Mouse (Mus musculus): ENCODE data around the gene Mycn. TPM values are rescaled to one million over a fixed set of nuclear protein-coding genes. Genes with fewer than 3 reads are reported as not detected.

Gene Mycn
- polyA plus RNA-seq, 1 experiment from 2014 or later: 25.2 TPM

DNA sequence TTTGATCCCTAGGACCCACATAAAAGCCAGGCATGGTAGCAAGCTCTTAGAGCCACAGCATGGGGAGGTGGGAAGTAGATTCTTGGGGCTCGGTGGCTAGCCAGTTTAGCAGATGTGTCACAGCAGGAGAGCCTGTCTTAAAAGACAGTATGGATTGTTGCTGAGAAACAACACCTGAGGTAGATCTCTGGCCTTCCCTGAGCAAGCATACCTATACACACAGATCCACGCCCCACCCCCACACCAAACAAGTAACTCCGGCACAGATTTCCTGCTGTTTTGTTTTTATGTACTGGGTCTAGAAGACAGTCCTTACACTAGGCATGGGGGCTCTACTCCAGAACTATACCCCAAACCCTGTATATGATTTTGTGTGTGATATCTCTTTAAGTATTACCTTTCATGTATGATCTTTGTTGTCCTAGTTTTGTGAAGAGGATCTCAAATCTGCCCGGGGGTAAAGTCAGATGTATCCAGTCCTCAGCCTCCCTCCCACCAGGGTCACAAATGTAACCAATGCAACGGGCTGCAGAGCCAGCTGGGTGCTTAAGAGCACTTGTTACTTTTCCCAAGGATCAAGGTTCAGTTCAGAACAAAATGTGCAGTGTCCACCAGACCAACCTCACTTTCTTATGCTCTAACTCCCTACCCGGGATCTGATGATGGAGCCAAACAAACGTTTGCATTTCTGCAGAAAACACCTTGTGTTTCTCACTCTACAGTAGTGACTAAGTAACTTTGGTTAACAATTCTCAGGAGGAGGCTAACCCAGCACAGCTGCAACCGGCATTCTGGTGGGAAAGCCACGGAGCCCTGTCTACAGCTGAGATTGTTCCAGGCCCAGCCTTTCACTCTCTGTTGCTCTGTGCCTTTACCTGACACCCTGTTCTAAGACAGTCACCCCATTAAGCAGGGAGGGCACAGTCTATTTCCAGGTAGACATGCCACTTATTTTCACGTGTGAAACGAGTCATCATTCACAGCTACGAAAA lies 21.3 kb downstream of the Mycn start:
- Histone ChIP-seq H3K27me3 (no peaks in the 10 kb centered on the region), H3K4me2 (no peak overlapping the region), H3K4me3 (no peak overlapping the region), H3K9me3 (no peaks in the 10 kb centered on the region), H3K36me3 (no peaks in the 10 kb centered on the region), H3K4me1 (peaks cover 11% of the 10 kb centered on the region), H3K27ac (no peak overlapping the region), H3K9ac (no peak overlapping the region)
- WGBS: 22% methylated on average over 12 of the region's 12 CpGs
- no peak for ATAC-seq (ENCODE audit: insufficient number of reproducible peaks, low FRiP score, low TSS enrichment, low read depth)

DNA sequence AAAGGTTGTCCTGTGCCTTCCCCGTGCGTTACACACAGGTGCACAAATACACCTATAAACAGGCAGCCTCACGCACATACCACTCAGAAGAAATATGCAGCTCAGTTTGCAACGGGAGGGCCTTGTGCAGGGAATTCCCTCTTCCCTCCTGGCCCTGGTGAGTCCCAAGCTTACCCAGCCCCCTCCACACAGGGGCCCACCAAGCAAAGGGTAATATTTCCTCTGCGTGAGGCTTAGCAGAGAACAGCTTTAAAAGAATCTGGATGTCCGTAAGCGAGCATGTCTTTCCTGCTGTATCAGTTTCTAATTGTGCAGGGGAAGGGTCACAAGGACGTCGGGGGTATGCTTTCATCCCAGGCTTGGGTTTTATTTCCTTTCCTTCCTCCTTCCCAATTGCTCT lies 25.4 kb downstream of the Mycn start:
- H3K9ac ChIP-seq: no peak overlapping the region
- no peak overlapping the region for H3K4me3 ChIP-seq
- no peaks in the 10 kb centered on the region for H3K27me3 ChIP-seq
- no peak for ATAC-seq (ENCODE audit: insufficient number of reproducible peaks, low FRiP score, low TSS enrichment, low read depth)
- no peaks in the 10 kb centered on the region for H3K9me3 ChIP-seq
- H3K4me2 ChIP-seq: no peak overlapping the region
- 15% methylated on average over 9 of the region's 9 CpGs for WGBS
- H3K36me3 ChIP-seq: no peaks in the 10 kb centered on the region
- H3K4me1 ChIP-seq: peaks cover 16% of the 10 kb centered on the region
- no peak overlapping the region for H3K27ac ChIP-seq

- no peak overlapping the region for H3K27ac ChIP-seq
- peaks cover 5% of the 10 kb centered on the region; the same call in 1 of the 2 replicates for H3K4me1 ChIP-seq
- no peak overlapping the region for H3K9ac ChIP-seq
- no peak overlapping the region for H3K4me3 ChIP-seq
- no peak overlapping the region for H3K4me2 ChIP-seq
- no peak for ATAC-seq (ENCODE audit: insufficient number of reproducible peaks, low FRiP score, low TSS enrichment, low read depth)
- H3K36me3 ChIP-seq: no peaks in the 10 kb centered on the region
- no peaks in the 10 kb centered on the region for H3K27me3 ChIP-seq
- no peaks in the 10 kb centered on the region for H3K9me3 ChIP-seq
- WGBS: 70% methylated on average over 11 of the region's 11 CpGs
Observed at GRCm38 (mm10) chr12:12910356-12910979, 31.2 kb downstream of the Mycn start.

DNA sequence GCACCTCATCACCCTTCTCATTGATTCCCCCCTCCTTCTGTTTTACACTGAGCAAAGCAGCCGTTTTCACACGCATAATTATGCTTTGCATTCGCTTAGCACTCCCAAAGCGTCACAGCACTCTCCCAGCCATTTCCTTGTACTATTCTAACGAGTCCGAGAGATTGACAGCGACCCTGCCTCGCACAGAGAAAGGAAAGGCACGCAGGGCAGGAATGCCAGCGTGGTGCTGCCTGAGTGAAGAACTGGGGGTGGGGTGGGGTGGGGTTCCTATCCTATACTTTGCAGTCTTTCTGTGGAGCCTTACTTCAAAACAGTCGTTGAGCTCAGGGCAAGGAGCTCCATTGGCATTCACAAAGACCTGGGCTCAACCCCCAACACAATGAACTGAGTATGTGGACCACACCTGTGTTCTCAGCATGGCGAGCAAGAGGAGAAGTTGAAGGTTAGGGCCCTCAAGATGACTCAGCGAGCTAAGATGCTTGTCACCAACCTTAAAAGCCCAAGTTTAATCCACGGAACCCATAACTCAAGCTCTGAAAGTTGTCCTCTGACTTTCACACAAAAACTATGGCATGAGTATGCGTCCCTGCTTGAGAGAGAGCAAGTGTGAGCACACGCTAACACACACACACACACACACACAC lies 32.0 kb downstream of the Mycn start:
- Histone ChIP-seq H3K4me1 (peaks cover 7% of the 10 kb centered on the region), H3K27ac (no peak overlapping the region), H3K9me3 (no peaks in the 10 kb centered on the region), H3K36me3 (no peaks in the 10 kb centered on the region), H3K4me3 (no peak overlapping the region), H3K9ac (no peak overlapping the region), H3K27me3 (no peaks in the 10 kb centered on the region), H3K4me2 (no peak overlapping the region)
- no peak for ATAC-seq (ENCODE audit: insufficient number of reproducible peaks, low FRiP score, low TSS enrichment, low read depth)
- 62% methylated on average over 16 of the region's 16 CpGs for WGBS

GRCm38 (mm10) chr12:12906771-12907170 lies 34.9 kb downstream of the Mycn start:
- no peak for ATAC-seq (ENCODE audit: insufficient number of reproducible peaks, low FRiP score, low TSS enrichment, low read depth)
- no peak overlapping the region for H3K4me3 ChIP-seq
- WGBS: 24% methylated on average over 6 of the region's 6 CpGs

GRCm38 (mm10) chr12:12906321-12906720 lies 35.4 kb downstream of the Mycn start:
- H3K27me3 ChIP-seq: no peaks in the 10 kb centered on the region
- no peaks in the 10 kb centered on the region for H3K36me3 ChIP-seq
- no peak overlapping the region for H3K9ac ChIP-seq
- 44% methylated on average over 8 of the region's 8 CpGs for WGBS
- H3K27ac ChIP-seq: no peak overlapping the region
- H3K9me3 ChIP-seq: no peaks in the 10 kb centered on the region
- no peak for ATAC-seq (ENCODE audit: insufficient number of reproducible peaks, low FRiP score, low TSS enrichment, low read depth)
- peaks cover 13% of the 10 kb centered on the region for H3K4me1 ChIP-seq
- no peak overlapping the region for H3K4me3 ChIP-seq
- H3K4me2 ChIP-seq: no peak overlapping the region

More at GRCm38 (mm10) chr12:12906771-12907170, 34.9 kb downstream of the Mycn start:
- Histone ChIP-seq H3K4me1 (peaks cover 13% of the 10 kb centered on the region), H3K27me3 (no peaks in the 10 kb centered on the region), H3K9ac (no peak overlapping the region), H3K4me2 (no peak overlapping the region), H3K36me3 (no peaks in the 10 kb centered on the region), H3K27ac (no peak overlapping the region), H3K9me3 (no peaks in the 10 kb centered on the region)

DNA sequence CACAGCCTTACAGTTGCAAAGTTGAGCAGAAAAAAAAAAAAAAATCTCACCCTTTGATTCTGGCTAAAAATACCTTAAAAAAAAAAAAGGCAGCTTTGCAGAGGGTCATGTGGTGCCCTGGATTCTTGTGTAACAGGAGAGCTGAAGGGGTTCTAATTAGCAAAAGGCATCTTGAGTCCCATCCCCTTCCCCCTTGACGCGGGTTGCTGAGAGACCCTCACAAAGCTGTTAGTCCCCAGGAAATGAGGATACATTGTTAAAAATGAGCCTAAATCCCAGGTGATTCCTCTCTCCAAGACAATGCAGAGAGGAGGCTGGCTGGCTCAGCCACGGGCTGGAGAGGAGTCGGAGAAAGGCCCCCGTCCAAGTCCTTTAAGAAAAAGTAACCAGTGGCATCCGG lies 36.6 kb downstream of the Mycn start:
- Histone ChIP-seq H3K4me1 (peaks cover 13% of the 10 kb centered on the region), H3K36me3 (no peaks in the 10 kb centered on the region), H3K9me3 (no peaks in the 10 kb centered on the region), H3K4me3 (no peak overlapping the region), H3K27me3 (no peaks in the 10 kb centered on the region), H3K4me2 (no peak overlapping the region), H3K27ac (no peak overlapping the region), H3K9ac (no peak overlapping the region)
- no peak for ATAC-seq (ENCODE audit: insufficient number of reproducible peaks, low FRiP score, low TSS enrichment, low read depth)
- 46% methylated on average over 6 of the region's 6 CpGs for WGBS

GRCm38 (mm10) chr12:12904512-12904953 lies 37.2 kb downstream of the Mycn start:
- H3K27me3 ChIP-seq: no peaks in the 10 kb centered on the region
- peak overlapping the region; percentile 59 for H3K4me2 ChIP-seq
- H3K27ac ChIP-seq: no peak overlapping the region
- H3K9ac ChIP-seq: no peak overlapping the region
- H3K4me3 ChIP-seq: peak overlapping the region; percentile 31
- no peaks in the 10 kb centered on the region for H3K9me3 ChIP-seq
- 8% methylated on average over 22 of the region's 23 CpGs for WGBS
- H3K36me3 ChIP-seq: no peaks in the 10 kb centered on the region
- ATAC-seq (ENCODE audit: insufficient number of reproducible peaks, low FRiP score, low TSS enrichment, low read depth): peak; percentile 71
- H3K4me1 ChIP-seq: peaks cover 13% of the 10 kb centered on the region

DNA sequence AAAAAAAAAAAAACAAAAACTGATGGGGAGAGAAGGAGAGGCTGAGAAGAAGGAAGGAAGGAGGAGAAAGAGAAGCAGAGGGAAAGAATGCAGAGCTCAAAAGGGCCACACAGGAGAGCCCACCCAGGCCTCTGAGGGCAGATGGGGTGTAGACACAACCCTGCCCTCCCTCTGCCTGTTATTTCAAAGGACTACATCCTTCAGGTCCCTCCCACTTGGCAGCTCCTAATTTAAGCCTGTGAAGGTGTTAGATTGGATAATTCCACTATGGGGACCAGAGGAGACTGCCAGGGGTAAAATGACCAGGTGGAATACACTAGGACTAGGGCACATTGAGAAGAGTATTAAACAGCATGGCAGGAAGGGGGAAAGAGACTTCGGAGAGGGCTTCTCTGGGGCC lies 37.6 kb downstream of the Mycn start:
- H3K36me3 ChIP-seq: no peaks in the 10 kb centered on the region
- no peaks in the 10 kb centered on the region for H3K9me3 ChIP-seq
- no peak for ATAC-seq (ENCODE audit: insufficient number of reproducible peaks, low FRiP score, low TSS enrichment, low read depth)
- peak overlapping the region; percentile 31; the same call in 1 of the 2 replicates for H3K4me3 ChIP-seq
- H3K4me2 ChIP-seq: peak overlapping the region; percentile 59
- 14% methylated on average over 1 of the region's 1 CpGs for WGBS
- peaks cover 13% of the 10 kb centered on the region for H3K4me1 ChIP-seq
- no peaks in the 10 kb centered on the region for H3K27me3 ChIP-seq
- H3K27ac ChIP-seq: no peak overlapping the region
- H3K9ac ChIP-seq: no peak overlapping the region

DNA sequence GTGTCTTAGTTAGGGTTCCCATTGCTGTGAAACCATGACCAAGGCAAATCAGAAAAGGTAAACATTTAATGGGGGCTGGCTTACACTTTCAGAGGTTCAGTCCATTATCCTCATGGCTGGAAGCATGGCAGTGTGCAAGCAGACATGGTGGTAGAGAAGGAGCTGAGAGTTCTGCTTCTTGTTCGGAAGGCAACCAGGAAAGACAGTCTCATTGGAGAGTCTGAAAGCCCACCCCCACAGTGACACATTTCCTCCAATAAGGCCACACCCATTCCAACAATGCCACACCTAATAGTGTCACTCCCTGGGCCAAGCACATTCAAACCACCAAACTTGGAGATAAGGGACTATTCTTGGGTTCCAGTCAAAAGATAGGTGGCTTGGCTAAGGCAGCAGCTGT lies 39.3 kb downstream of the Mycn start:
- no peak for ATAC-seq (ENCODE audit: insufficient number of reproducible peaks, low FRiP score, low TSS enrichment, low read depth)
- H3K27me3 ChIP-seq: no peaks in the 10 kb centered on the region
- WGBS: 95% methylated on average over 1 of the region's 1 CpGs
- no peak overlapping the region for H3K4me3 ChIP-seq
- H3K4me2 ChIP-seq: no peak overlapping the region
- H3K27ac ChIP-seq: no peak overlapping the region
- peaks cover 13% of the 10 kb centered on the region for H3K4me1 ChIP-seq
- no peaks in the 10 kb centered on the region for H3K36me3 ChIP-seq
- no peaks in the 10 kb centered on the region for H3K9me3 ChIP-seq
- no peak overlapping the region for H3K9ac ChIP-seq

DNA sequence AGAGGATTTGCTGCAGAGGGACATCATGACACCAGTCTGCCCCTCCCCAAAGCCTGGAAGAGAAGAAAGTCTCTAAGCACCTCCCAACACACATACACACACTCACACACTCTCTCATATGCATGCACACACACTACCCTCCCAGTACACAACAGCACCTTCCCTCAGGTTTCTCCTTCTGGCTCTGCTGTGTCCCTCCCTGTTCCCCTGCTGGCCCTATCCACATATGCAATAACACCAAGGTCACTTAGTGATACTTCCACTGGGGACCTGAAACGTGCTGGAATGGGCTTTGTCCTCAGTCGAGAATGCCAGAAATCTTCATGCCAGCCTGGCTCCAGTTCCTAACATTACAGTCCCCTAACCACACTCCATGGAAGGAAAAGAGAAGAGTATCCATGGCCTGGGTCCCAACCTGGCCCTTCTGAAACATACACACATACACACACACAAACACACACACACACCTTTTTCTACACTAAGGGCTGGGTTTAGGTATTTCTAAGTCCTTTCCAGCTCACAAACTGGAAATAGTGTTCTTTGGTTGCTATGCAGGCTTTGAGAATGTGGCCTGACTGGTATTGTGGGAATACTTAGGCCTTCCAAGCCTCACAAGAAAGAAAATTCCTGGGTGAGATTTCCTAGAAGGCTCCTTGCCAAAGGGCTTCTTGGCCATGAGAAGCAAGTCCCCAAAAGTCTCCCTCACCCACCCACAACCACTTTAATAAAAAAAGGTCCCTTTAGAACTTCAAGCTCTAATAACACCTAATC lies 43.2 kb downstream of the Mycn start:
- H3K9me3 ChIP-seq: no peaks in the 10 kb centered on the region
- no peak overlapping the region for H3K4me2 ChIP-seq
- H3K4me1 ChIP-seq: no peaks in the 10 kb centered on the region
- no peak overlapping the region for H3K27ac ChIP-seq
- WGBS: 47% methylated on average over 2 of the region's 2 CpGs
- no peak overlapping the region for H3K9ac ChIP-seq
- H3K36me3 ChIP-seq: no peaks in the 10 kb centered on the region
- no peak for ATAC-seq (ENCODE audit: insufficient number of reproducible peaks, low FRiP score, low TSS enrichment, low read depth)
- no peak overlapping the region for H3K4me3 ChIP-seq
- H3K27me3 ChIP-seq: no peaks in the 10 kb centered on the region
